Mouse (Mus musculus): ENCODE results near the gene Aars.
"Not testable (repeated sequence)": the region's sequence is repeated elsewhere in the genome, so short reads cannot be mapped to it uniquely, and the experiment has no call there.

Aars gene

GRCm38 (mm10) chr8:111053827-111054518, 21.0 kb downstream of the Aars start:
- DNase-seq (ENCODE audit: low spot score in 2 of 2): no peak

- no peak for DNase-seq (ENCODE audit: low spot score in 2 of 2)
Measured at GRCm38 (mm10) chr8:111055031-111055634, 22.2 kb downstream of the Aars start.

GRCm38 (mm10) chr8:111055661-111056060, 22.7 kb downstream of the Aars start:
- DNase-seq (ENCODE audit: low spot score in 2 of 2): no peak

DNA sequence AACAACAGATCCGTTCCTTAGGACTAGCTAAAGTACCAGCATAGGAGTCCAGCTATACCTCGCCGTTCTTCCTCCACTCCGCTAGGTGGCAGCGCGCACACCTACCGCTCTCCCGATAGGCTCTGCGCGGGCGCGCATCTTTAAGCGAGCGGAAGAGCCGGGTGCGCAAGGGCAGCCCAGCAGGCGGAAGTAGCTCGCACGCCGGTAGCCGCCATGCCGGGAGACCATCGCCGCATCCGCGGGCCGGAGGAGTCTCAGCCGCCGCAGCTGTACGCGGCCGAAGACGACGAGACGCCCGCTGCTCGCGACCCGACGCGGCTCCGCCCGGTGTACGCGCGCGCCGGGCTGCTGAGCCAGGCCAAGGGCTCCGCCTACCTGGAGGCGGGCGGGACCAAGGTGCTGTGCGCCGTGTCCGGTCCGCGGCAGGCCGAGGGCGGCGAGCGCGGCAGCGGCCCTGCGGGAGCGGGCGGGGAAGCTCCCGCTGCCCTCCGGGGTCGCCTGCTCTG, 23.3 kb downstream of the Aars start, which contains the start of gene Exosc6:
Exosc6 (plus strand) TSS at position 182 of the 506 bp plus-strand sequence.
- DNase-seq (ENCODE audit: low spot score in 2 of 2): peak; percentile 90 to 94

GRCm38 (mm10) chr8:111056691-111057293, 23.8 kb downstream of the Aars start:
- DNase-seq (ENCODE audit: low spot score in 2 of 2): peak in 1 of 2 experiments; percentile 42

DNA sequence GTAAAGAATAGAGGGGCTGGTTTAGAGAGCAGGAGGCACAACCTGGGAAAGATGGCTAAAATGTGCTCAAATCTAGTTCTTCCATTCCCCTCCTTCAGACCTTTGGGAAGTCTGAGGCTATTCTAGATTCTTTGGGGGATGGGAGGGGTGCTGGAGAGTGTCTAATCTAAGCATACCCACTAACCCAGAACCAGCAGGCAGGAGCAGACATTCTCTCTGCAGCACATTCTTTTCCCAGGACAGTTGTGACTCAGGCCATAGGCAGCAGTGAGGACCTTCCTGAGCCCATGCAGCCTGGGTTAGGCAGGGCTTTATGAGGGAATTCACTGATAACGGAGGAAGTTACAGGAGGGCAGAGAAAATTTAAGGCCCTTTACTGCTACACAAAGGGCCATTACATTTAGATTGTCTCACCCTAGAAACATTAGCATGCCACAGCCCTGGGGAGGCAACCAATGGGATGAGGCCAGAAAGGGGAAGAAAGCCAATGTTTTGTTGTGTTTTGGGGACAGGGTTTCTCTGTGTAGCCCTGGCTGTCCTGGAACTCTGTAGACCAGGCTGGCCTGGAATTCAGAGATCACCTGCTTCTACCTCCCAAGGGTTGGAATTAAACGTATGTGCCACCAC, 26.1 kb downstream of the Aars start:
- DNase-seq (ENCODE audit: low spot score in 2 of 2): no peak

DNA sequence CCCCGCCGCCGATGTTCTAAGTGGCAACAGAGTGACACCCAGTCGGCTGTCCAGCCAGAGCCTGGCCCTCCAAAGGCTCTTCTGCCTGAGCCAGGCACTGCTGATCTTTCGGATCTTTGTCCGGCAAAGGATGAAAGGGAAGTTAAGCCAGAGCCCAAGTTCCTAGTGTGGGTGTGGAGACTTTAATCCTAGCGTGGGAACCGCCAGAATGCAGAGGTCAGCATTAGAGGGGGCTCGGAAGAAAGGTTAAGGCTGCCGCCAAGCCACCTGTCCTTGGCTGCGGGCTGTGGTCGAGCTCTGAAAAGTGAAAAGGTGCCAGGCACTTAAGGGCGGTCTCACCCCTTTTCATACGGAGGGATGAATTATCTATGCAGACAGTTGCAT, 28.7 kb downstream of the Aars start:
- DNase-seq (ENCODE audit: low spot score in 2 of 2): no peak

- DNase-seq (ENCODE audit: low spot score in 2 of 2): peak; percentile 98
Measured at GRCm38 (mm10) chr8:111062072-111062757, 29.3 kb downstream of the Aars start.

GRCm38 (mm10) chr8:111062893-111063292, 29.9 kb downstream of the Aars start:
- DNase-seq (ENCODE audit: low spot score in 2 of 2): no peak

GRCm38 (mm10) chr8:111066308-111066707, 33.4 kb downstream of the Aars start:
- DNase-seq (ENCODE audit: low spot score in 2 of 2): no peak

DNA sequence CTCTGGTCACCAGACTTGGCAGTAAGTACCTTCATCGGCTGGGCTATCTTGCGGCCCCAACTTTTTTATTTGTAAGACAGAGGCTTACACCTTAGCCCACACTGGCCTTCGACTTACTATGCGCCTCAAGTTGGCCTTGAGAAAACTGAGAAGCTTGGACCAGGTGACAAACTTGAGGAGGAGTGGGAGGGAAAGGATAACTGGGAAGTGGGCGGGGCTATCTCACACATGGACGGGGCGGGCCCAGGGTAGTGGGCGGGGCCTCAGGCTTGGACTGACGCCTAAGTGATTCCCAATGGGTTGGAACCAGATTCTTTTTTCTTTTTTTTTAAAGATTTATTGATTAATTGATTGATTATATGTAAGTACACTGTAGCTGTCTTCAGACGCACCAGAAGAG, 34.5 kb downstream of the Aars start:
- DNase-seq (ENCODE audit: low spot score in 2 of 2): no peak

DNA sequence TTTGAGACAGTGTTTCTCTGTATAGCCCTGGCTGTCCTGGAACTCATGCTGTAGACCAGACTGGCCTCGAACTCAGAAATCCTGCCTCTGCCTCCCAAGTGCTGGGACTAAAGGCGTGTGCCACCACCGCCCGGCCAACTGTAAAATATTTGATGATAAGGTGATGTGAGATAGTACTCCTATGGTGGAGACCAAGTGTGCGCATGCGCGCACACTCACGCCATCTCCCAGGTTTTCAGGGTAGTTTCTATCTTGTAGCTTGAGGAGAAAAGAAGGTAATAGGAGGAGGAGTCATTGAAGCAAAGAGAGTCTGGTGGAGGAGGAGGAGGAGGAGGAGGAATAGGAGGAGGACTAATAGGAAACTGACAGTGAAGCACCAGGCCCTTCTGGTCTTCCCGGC, 35.7 kb downstream of the Aars start:
- DNase-seq (ENCODE audit: low spot score in 2 of 2): not testable (repeated sequence)

- DNase-seq (ENCODE audit: low spot score in 2 of 2): peak; percentile 58 to 70
Measured at GRCm38 (mm10) chr8:111075926-111076325, 43.0 kb downstream of the Aars start.

GRCm38 (mm10) chr8:111079461-111079860, 46.5 kb downstream of the Aars start:
- no peak for DNase-seq (ENCODE audit: low spot score in 2 of 2)

GRCm38 (mm10) chr8:111079861-111080271, 46.9 kb downstream of the Aars start:
- DNase-seq (ENCODE audit: low spot score in 2 of 2): no peak

GRCm38 (mm10) chr8:111081580-111082258, 48.8 kb downstream of the Aars start:
- DNase-seq (ENCODE audit: low spot score in 2 of 2): no peak

GRCm38 (mm10) chr8:111083936-111084335, 51.0 kb downstream of the Aars start:
- not testable (repeated sequence) for DNase-seq (ENCODE audit: low spot score in 2 of 2)

DNA sequence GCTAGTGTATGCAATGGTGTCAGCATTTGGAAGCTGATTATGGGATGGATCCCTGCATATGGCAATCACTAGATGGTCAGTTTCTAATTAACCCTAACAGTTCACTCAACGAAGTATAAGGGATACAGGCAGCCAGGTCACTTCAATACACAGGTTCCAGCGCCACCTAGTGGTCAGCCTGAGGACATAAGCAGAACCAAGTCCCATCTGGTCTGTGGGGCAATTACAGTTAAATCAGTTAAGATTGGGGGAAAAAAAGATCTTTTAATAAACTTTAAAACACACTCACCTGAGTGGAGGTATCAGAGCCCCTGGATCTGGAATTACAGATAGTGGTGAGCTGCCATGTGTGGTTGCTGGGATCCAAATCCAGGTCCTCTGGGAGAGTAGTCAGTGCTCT, 57.2 kb downstream of the Aars start:
- peak; percentile 69 to 73 for DNase-seq (ENCODE audit: low spot score in 2 of 2)

- DNase-seq (ENCODE audit: low spot score in 2 of 2): no peak
Measured at GRCm38 (mm10) chr8:111091706-111092105, 58.8 kb downstream of the Aars start.

DNA sequence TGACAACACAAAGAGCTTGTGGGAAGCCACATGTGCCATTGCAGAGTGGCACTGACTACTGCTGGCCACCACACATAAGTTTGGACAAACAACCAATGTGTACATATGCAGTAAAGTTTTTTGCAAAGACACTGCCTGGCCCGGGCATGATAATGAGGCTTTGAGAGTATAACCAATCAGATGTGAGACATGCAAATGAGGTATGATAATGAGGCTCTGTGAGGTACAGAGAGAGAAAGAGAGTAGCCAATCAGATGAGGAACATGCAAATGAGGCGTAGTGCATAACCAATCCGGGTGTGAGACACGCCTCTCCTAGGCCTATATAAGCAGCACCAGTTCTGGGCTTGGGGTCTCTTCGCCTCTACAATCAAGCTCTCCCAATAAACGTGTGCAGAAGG, 59.4 kb downstream of the Aars start, which contains the start of gene Clec18a:
Clec18a (minus strand) TSS at position 101 of the 400 bp plus-strand sequence.
- DNase-seq (ENCODE audit: low spot score in 2 of 2): not testable (repeated sequence)
